Mouse (Mus musculus): ENCODE measurements around the gene Tctn1. TPM values are rescaled to one million over a fixed set of nuclear protein-coding genes. Genes with fewer than 3 reads are reported as not detected.

Tctn1 gene
- polyA plus RNA-seq, 1 experiment from 2014 or later, result 4.8 TPM

- Histone ChIP-seq H3K27ac (no peak overlapping the region), H3K4me1 (replicated peaks) (no peaks in the 10 kb centered on the region), H3K9me3 (no peaks in the 10 kb centered on the region), H3K4me3 (replicated peaks) (no peak overlapping the region), H3K36me3 (peaks cover 51% of the 10 kb centered on the region), H3K4me2 (no peak overlapping the region), H3K9ac (replicated peaks) (no peak overlapping the region), H3K27me3 (no peaks in the 10 kb centered on the region)
- no peak for ATAC-seq (ENCODE audit: insufficient number of reproducible peaks, insufficient read depth, low FRiP score, low TSS enrichment, low read depth)
- 78% methylated on average over 3 of the region's 3 CpGs for WGBS
Observed at GRCm38 (mm10) chr5:122245186-122245585, 19.1 kb downstream of the Tctn1 start.

GRCm38 (mm10) chr5:122243781-122244523 is 20.3 kb downstream of the Tctn1 start:
- peaks cover 58% of the 10 kb centered on the region for H3K36me3 ChIP-seq
- no peaks in the 10 kb centered on the region for H3K9me3 ChIP-seq
- H3K27ac ChIP-seq, result no peak overlapping the region
- H3K27me3 ChIP-seq, result no peaks in the 10 kb centered on the region
- peaks cover 6% of the 10 kb centered on the region for H3K4me1 ChIP-seq (replicated peaks)
- ATAC-seq (ENCODE audit: insufficient number of reproducible peaks, insufficient read depth, low FRiP score, low TSS enrichment, low read depth), result no peak
- H3K4me3 ChIP-seq (replicated peaks), result no peak overlapping the region
- H3K4me2 ChIP-seq, result no peak overlapping the region
- H3K9ac ChIP-seq (replicated peaks), result no peak overlapping the region
- 91% methylated on average over 17 of the region's 17 CpGs for WGBS

GRCm38 (mm10) chr5:122242521-122243123 is 21.6 kb downstream of the Tctn1 start:
- Histone ChIP-seq H3K36me3 (peaks cover 54% of the 10 kb centered on the region), H3K9me3 (no peaks in the 10 kb centered on the region), H3K27me3 (no peaks in the 10 kb centered on the region), H3K4me1 (replicated peaks) (peaks cover 7% of the 10 kb centered on the region), H3K27ac (no peak overlapping the region), H3K4me2 (no peak overlapping the region), H3K4me3 (replicated peaks) (no peak overlapping the region), H3K9ac (replicated peaks) (no peak overlapping the region)
- 81% methylated on average over 6 of the region's 6 CpGs for WGBS
- no peak for ATAC-seq (ENCODE audit: insufficient number of reproducible peaks, insufficient read depth, low FRiP score, low TSS enrichment, low read depth)

- no peak for ATAC-seq (ENCODE audit: insufficient number of reproducible peaks, insufficient read depth, low FRiP score, low TSS enrichment, low read depth)
- Histone ChIP-seq H3K4me2 (no peak overlapping the region), H3K4me1 (replicated peaks) (peaks cover 7% of the 10 kb centered on the region), H3K9ac (replicated peaks) (no peak overlapping the region), H3K9me3 (no peaks in the 10 kb centered on the region), H3K27me3 (no peaks in the 10 kb centered on the region), H3K27ac (no peak overlapping the region), H3K36me3 (peaks cover 44% of the 10 kb centered on the region), H3K4me3 (replicated peaks) (no peak overlapping the region)
- WGBS, result 83% methylated on average over 1 of the region's 1 CpGs
Observed at GRCm38 (mm10) chr5:122240989-122241388, 23.3 kb downstream of the Tctn1 start.

- H3K9ac ChIP-seq (replicated peaks), result no peak overlapping the region
- no peak overlapping the region for H3K27ac ChIP-seq
- H3K9me3 ChIP-seq, result no peaks in the 10 kb centered on the region
- H3K27me3 ChIP-seq, result no peaks in the 10 kb centered on the region
- H3K36me3 ChIP-seq, result peaks cover 44% of the 10 kb centered on the region
- ATAC-seq (ENCODE audit: insufficient number of reproducible peaks, insufficient read depth, low FRiP score, low TSS enrichment, low read depth), result no peak
- 92% methylated on average over 11 of the region's 11 CpGs for WGBS
- peaks cover 10% of the 10 kb centered on the region for H3K4me1 ChIP-seq (replicated peaks)
- no peak overlapping the region for H3K4me3 ChIP-seq (replicated peaks)
- H3K4me2 ChIP-seq, result no peak overlapping the region
Observed at GRCm38 (mm10) chr5:122240521-122240920, 23.7 kb downstream of the Tctn1 start.

- Histone ChIP-seq H3K27me3 (no peaks in the 10 kb centered on the region), H3K36me3 (peaks cover 44% of the 10 kb centered on the region), H3K4me3 (replicated peaks) (no peak overlapping the region), H3K4me2 (no peak overlapping the region), H3K9me3 (no peaks in the 10 kb centered on the region), H3K9ac (replicated peaks) (0 out of 2 replicates have a peak overlapping the region, but pooled peaks have one; percentile 1), H3K4me1 (replicated peaks) (peaks cover 19% of the 10 kb centered on the region), H3K27ac (0 out of 2 replicates have a peak overlapping the region, but pooled peaks have one; percentile 12)
- ATAC-seq (ENCODE audit: insufficient number of reproducible peaks, insufficient read depth, low FRiP score, low TSS enrichment, low read depth), result no peak
- WGBS, result 81% methylated on average over 7 of the region's 7 CpGs
Observed at GRCm38 (mm10) chr5:122239618-122240017, 24.6 kb downstream of the Tctn1 start.

GRCm38 (mm10) chr5:122237200-122237599 is 27.1 kb downstream of the Tctn1 start:
- Histone ChIP-seq H3K27me3 (no peaks in the 10 kb centered on the region), H3K4me2 (no peak overlapping the region), H3K27ac (no peak overlapping the region), H3K4me1 (replicated peaks) (peaks cover 23% of the 10 kb centered on the region), H3K9ac (replicated peaks) (no peak overlapping the region), H3K36me3 (peaks cover 41% of the 10 kb centered on the region), H3K4me3 (replicated peaks) (no peak overlapping the region), H3K9me3 (no peaks in the 10 kb centered on the region)
- no peak for ATAC-seq (ENCODE audit: insufficient number of reproducible peaks, insufficient read depth, low FRiP score, low TSS enrichment, low read depth)
- WGBS, result 81% methylated on average over 5 of the region's 5 CpGs

GRCm38 (mm10) chr5:122235196-122235836 is 28.9 kb downstream of the Tctn1 start:
- Histone ChIP-seq H3K27me3 (no peaks in the 10 kb centered on the region), H3K4me1 (replicated peaks) (peaks cover 23% of the 10 kb centered on the region), H3K9me3 (no peaks in the 10 kb centered on the region), H3K9ac (replicated peaks) (no peak overlapping the region), H3K36me3 (peaks cover 22% of the 10 kb centered on the region), H3K4me3 (replicated peaks) (no peak overlapping the region), H3K4me2 (no peak overlapping the region), H3K27ac (peak overlapping the region; percentile 56)
- ATAC-seq (ENCODE audit: insufficient number of reproducible peaks, insufficient read depth, low FRiP score, low TSS enrichment, low read depth), result no peak
- WGBS, result 54% methylated on average over 9 of the region's 9 CpGs

GRCm38 (mm10) chr5:122234319-122235195 is 29.7 kb downstream of the Tctn1 start:
- no peaks in the 10 kb centered on the region for H3K27me3 ChIP-seq
- no peak overlapping the region for H3K4me3 ChIP-seq (replicated peaks)
- H3K4me2 ChIP-seq, result no peak overlapping the region
- 80% methylated on average over 9 of the region's 9 CpGs for WGBS
- no peak for ATAC-seq (ENCODE audit: insufficient number of reproducible peaks, insufficient read depth, low FRiP score, low TSS enrichment, low read depth)
- H3K4me1 ChIP-seq (replicated peaks), result peaks cover 22% of the 10 kb centered on the region
- H3K9ac ChIP-seq (replicated peaks), result no peak overlapping the region
- no peaks in the 10 kb centered on the region for H3K9me3 ChIP-seq
- peak overlapping the region; percentile 56; the same call in 1 of the 2 replicates for H3K27ac ChIP-seq
- peaks cover 14% of the 10 kb centered on the region for H3K36me3 ChIP-seq

GRCm38 (mm10) chr5:122233695-122234094 is 30.6 kb downstream of the Tctn1 start:
- 84% methylated on average over 12 of the region's 12 CpGs for WGBS
- no peak for ATAC-seq (ENCODE audit: insufficient number of reproducible peaks, insufficient read depth, low FRiP score, low TSS enrichment, low read depth)
- no peak overlapping the region for H3K27ac ChIP-seq

More at GRCm38 (mm10) chr5:122233695-122234094, 30.6 kb downstream of the Tctn1 start:
- peaks cover 6% of the 10 kb centered on the region; the same call in 1 of the 2 replicates for H3K36me3 ChIP-seq
- H3K4me3 ChIP-seq (replicated peaks), result no peak overlapping the region
- H3K4me2 ChIP-seq, result no peak overlapping the region
- H3K4me1 ChIP-seq (replicated peaks), result peaks cover 16% of the 10 kb centered on the region
- H3K9me3 ChIP-seq, result no peaks in the 10 kb centered on the region
- no peak overlapping the region for H3K9ac ChIP-seq (replicated peaks)
- no peaks in the 10 kb centered on the region for H3K27me3 ChIP-seq

All from limb, embryonic 12.5 days (tissue).